Mouse (Mus musculus): Measurements from ENCODE around the gene P2rx6. TPM values are rescaled to one million over a fixed set of nuclear protein-coding genes. Genes with fewer than 3 reads are reported as not detected.

P2rx6 gene
- polyA plus RNA-seq, 1 experiment: 1.4 TPM

- peak overlapping the region; percentile 63 for H3K27ac ChIP-seq (ENCODE audit: insufficient read depth, low read depth, low read length)
- TF ChIP-seq POLR2A (IDR thresholded peaks at IDR 0.05; ENCODE audit: low read depth, low read length): no peak
- no peak for TF ChIP-seq CTCF (IDR thresholded peaks at IDR 0.05; ENCODE audit: extremely low read depth, insufficient read length, insufficient replicate concordance, low read depth, low read length)
- WGBS: 10% methylated on average over 17 of the region's 17 CpGs
- peaks cover 14% of the 10 kb centered on the region for H3K4me1 ChIP-seq (ENCODE audit: control insufficient read depth, insufficient read depth, insufficient read length, low read length)
- H3K36me3 ChIP-seq (ENCODE audit: control insufficient read depth, insufficient read depth, low read length): peaks cover 28% of the 10 kb centered on the region
- H3K4me3 ChIP-seq (ENCODE audit: low read depth, low read length): peak overlapping the region; percentile 71
- H3K27me3 ChIP-seq (ENCODE audit: control insufficient read depth, insufficient read depth, low read length): no peaks in the 10 kb centered on the region
Measured at GRCm38 (mm10) chr16:17529981-17530586, 31.6 kb upstream of the P2rx6 start.

GRCm38 (mm10) chr16:17530640-17531288, 30.9 kb upstream of the P2rx6 start, which contains the start of gene Thap7:
TSS of gene Thap7 (minus strand) at chr16:17531136.
- peak within 1 kb of the TSS; percentile 71 for H3K4me3 ChIP-seq (ENCODE audit: low read depth, low read length)
- WGBS: under 1% methylated on average over 67 of the region's 67 CpGs
- H3K36me3 ChIP-seq (ENCODE audit: control insufficient read depth, insufficient read depth, low read length): peaks cover 22% of the 10 kb centered on the region

GRCm38 (mm10) chr16:17532271-17532670, 29.4 kb upstream of the P2rx6 start:
- H3K27me3 ChIP-seq (ENCODE audit: control insufficient read depth, insufficient read depth, low read length): no peaks in the 10 kb centered on the region
- H3K27ac ChIP-seq (ENCODE audit: insufficient read depth, low read depth, low read length): 0 out of 2 replicates have a peak overlapping the region, but pooled peaks have one; percentile 18
- peaks cover 16% of the 10 kb centered on the region for H3K36me3 ChIP-seq (ENCODE audit: control insufficient read depth, insufficient read depth, low read length)
- peaks cover 6% of the 10 kb centered on the region for H3K4me1 ChIP-seq (ENCODE audit: control insufficient read depth, insufficient read depth, insufficient read length, low read length)
- WGBS: 50% methylated on average over 4 of the region's 4 CpGs
- TF ChIP-seq CTCF (IDR thresholded peaks at IDR 0.05; ENCODE audit: extremely low read depth, insufficient read length, insufficient replicate concordance, low read depth, low read length): peak; percentile 52; the same call in 1 of the 2 replicates
- TF ChIP-seq POLR2A (IDR thresholded peaks at IDR 0.05; ENCODE audit: low read depth, low read length): no peak
- no peak overlapping the region for H3K4me3 ChIP-seq (ENCODE audit: low read depth, low read length)

More at GRCm38 (mm10) chr16:17530640-17531288, 30.9 kb upstream of the P2rx6 start, which contains the start of gene Thap7:
- peaks cover 11% of the 10 kb centered on the region for H3K4me1 ChIP-seq (ENCODE audit: control insufficient read depth, insufficient read depth, insufficient read length, low read length)
- H3K27me3 ChIP-seq (ENCODE audit: control insufficient read depth, insufficient read depth, low read length): no peaks in the 10 kb centered on the region
- H3K27ac ChIP-seq (ENCODE audit: insufficient read depth, low read depth, low read length): peak within 1 kb of the TSS; percentile 75
- TF ChIP-seq CTCF (IDR thresholded peaks at IDR 0.05; ENCODE audit: extremely low read depth, insufficient read length, insufficient replicate concordance, low read depth, low read length): no peak
- TF ChIP-seq POLR2A (IDR thresholded peaks at IDR 0.05; ENCODE audit: low read depth, low read length): peak; percentile 67; the same call in 1 of the 2 replicates

GRCm38 (mm10) chr16:17532676-17533329, 28.9 kb upstream of the P2rx6 start:
- peaks cover 6% of the 10 kb centered on the region for H3K4me1 ChIP-seq (ENCODE audit: control insufficient read depth, insufficient read depth, insufficient read length, low read length)
- H3K27me3 ChIP-seq (ENCODE audit: control insufficient read depth, insufficient read depth, low read length): no peaks in the 10 kb centered on the region
- H3K4me3 ChIP-seq (ENCODE audit: low read depth, low read length): no peak overlapping the region
- peaks cover 10% of the 10 kb centered on the region for H3K36me3 ChIP-seq (ENCODE audit: control insufficient read depth, insufficient read depth, low read length)
- 41% methylated on average over 14 of the region's 14 CpGs for WGBS
- peak overlapping the region; percentile 18; the same call in 1 of the 2 replicates for H3K27ac ChIP-seq (ENCODE audit: insufficient read depth, low read depth, low read length)
- no peak for TF ChIP-seq CTCF (IDR thresholded peaks at IDR 0.05; ENCODE audit: extremely low read depth, insufficient read length, insufficient replicate concordance, low read depth, low read length)
- no peak for TF ChIP-seq POLR2A (IDR thresholded peaks at IDR 0.05; ENCODE audit: low read depth, low read length)

- Histone ChIP-seq H3K36me3 (ENCODE audit: control insufficient read depth, insufficient read depth, low read length) (no peaks in the 10 kb centered on the region), H3K27me3 (ENCODE audit: control insufficient read depth, insufficient read depth, low read length) (no peaks in the 10 kb centered on the region), H3K4me3 (ENCODE audit: low read depth, low read length) (no peak overlapping the region), H3K4me1 (ENCODE audit: control insufficient read depth, insufficient read depth, insufficient read length, low read length) (peaks cover 2% of the 10 kb centered on the region; the same call in 1 of the 2 replicates), H3K27ac (ENCODE audit: insufficient read depth, low read depth, low read length) (no peak overlapping the region)
- 94% methylated on average over 3 of the region's 3 CpGs for WGBS
- TF ChIP-seq POLR2A (IDR thresholded peaks at IDR 0.05; ENCODE audit: low read depth, low read length): no peak
- TF ChIP-seq CTCF (IDR thresholded peaks at IDR 0.05; ENCODE audit: extremely low read depth, insufficient read length, insufficient replicate concordance, low read depth, low read length): no peak
Measured at GRCm38 (mm10) chr16:17536584-17536983, 25.1 kb upstream of the P2rx6 start.

GRCm38 (mm10) chr16:17542632-17543031, 19.1 kb upstream of the P2rx6 start:
- Histone ChIP-seq H3K4me1 (ENCODE audit: control insufficient read depth, insufficient read depth, insufficient read length, low read length) (no peaks in the 10 kb centered on the region), H3K36me3 (ENCODE audit: control insufficient read depth, insufficient read depth, low read length) (no peaks in the 10 kb centered on the region), H3K27ac (ENCODE audit: insufficient read depth, low read depth, low read length) (no peak overlapping the region), H3K4me3 (ENCODE audit: low read depth, low read length) (no peak overlapping the region), H3K27me3 (ENCODE audit: control insufficient read depth, insufficient read depth, low read length) (no peaks in the 10 kb centered on the region)
- TF ChIP-seq CTCF (IDR thresholded peaks at IDR 0.05; ENCODE audit: extremely low read depth, insufficient read length, insufficient replicate concordance, low read depth, low read length) (no peak), POLR2A (IDR thresholded peaks at IDR 0.05; ENCODE audit: low read depth, low read length) (no peak)
- WGBS: 53% methylated on average over 2 of the region's 2 CpGs

GRCm38 (mm10) chr16:17552837-17553236, 8.8 kb upstream of the P2rx6 start:
- H3K27me3 ChIP-seq (ENCODE audit: control insufficient read depth, insufficient read depth, low read length): no peaks in the 10 kb centered on the region
- TF ChIP-seq POLR2A (IDR thresholded peaks at IDR 0.05; ENCODE audit: low read depth, low read length) (no peak), CTCF (IDR thresholded peaks at IDR 0.05; ENCODE audit: extremely low read depth, insufficient read length, insufficient replicate concordance, low read depth, low read length) (no peak)
- H3K27ac ChIP-seq (ENCODE audit: insufficient read depth, low read depth, low read length): no peak overlapping the region
- peaks cover 3% of the 10 kb centered on the region for H3K4me1 ChIP-seq (ENCODE audit: control insufficient read depth, insufficient read depth, insufficient read length, low read length)
- H3K36me3 ChIP-seq (ENCODE audit: control insufficient read depth, insufficient read depth, low read length): no peaks in the 10 kb centered on the region
- WGBS: 82% methylated on average over 7 of the region's 7 CpGs
- H3K4me3 ChIP-seq (ENCODE audit: low read depth, low read length): no peak overlapping the region
